Mouse (Mus musculus) liver, adult (tissue): ENCODE measurements at regions not wholly inside any gene's neighbourhood (a gene's known extent, or its start where the extent isn't known, plus 50 kb on each side); places are given as distances from the start of the nearest gene placed in this dataset.

Experiments used
- GATA4 ChIP-seq: IDR thresholded peaks from 2 replicates; pipeline ENCODE4 v1.6.1; 2014; ENCODE audit warnings: mild to moderate bottlenecking, low read length; ENCODE audit not compliant: insufficient replicate concordance

- no peak for TF ChIP-seq GATA4
Observed at GRCm38 (mm10) chr5:75248279-75248678, 96.2 kb downstream of the Pdgfra start.

GRCm38 (mm10) chr5:75249671-75250070 is 97.6 kb downstream of the Pdgfra start:
- no peak for TF ChIP-seq GATA4

GRCm38 (mm10) chr5:75253349-75253748 is 101.3 kb downstream of the Pdgfra start:
- TF ChIP-seq GATA4: no peak

- no peak for TF ChIP-seq GATA4
Observed at GRCm38 (mm10) chr5:75253830-75254229, 101.7 kb downstream of the Pdgfra start.

GRCm38 (mm10) chr5:75256186-75256585 is 104.1 kb downstream of the Pdgfra start:
- TF ChIP-seq GATA4: no peak

- no peak for TF ChIP-seq GATA4
Observed at GRCm38 (mm10) chr5:75257067-75257466, 105.0 kb downstream of the Pdgfra start.

- no peak for TF ChIP-seq GATA4
Observed at GRCm38 (mm10) chr5:75260247-75260646, 108.2 kb downstream of the Pdgfra start.

- TF ChIP-seq GATA4: no peak
Observed at GRCm38 (mm10) chr5:75266111-75266676, 114.1 kb downstream of the Pdgfra start.

- TF ChIP-seq GATA4: no peak
Observed at GRCm38 (mm10) chr5:75266871-75267270, 114.8 kb downstream of the Pdgfra start.

- TF ChIP-seq GATA4: no peak
Observed at GRCm38 (mm10) chr5:75267766-75268165, 115.7 kb downstream of the Pdgfra start.

- no peak for TF ChIP-seq GATA4
Observed at GRCm38 (mm10) chr5:75278041-75278440, 125.9 kb downstream of the Pdgfra start.

- no peak for TF ChIP-seq GATA4
Observed at GRCm38 (mm10) chr5:75279561-75280171, 127.6 kb downstream of the Pdgfra start.

- peak; percentile 38; the same call in 1 of the 2 replicates for TF ChIP-seq GATA4
Observed at GRCm38 (mm10) chr5:75280698-75281097, 128.6 kb downstream of the Pdgfra start.

- TF ChIP-seq GATA4: no peak
Observed at GRCm38 (mm10) chr5:75281510-75281909, 129.4 kb downstream of the Pdgfra start.

GRCm38 (mm10) chr5:75282617-75283016 is 130.5 kb downstream of the Pdgfra start:
- no peak for TF ChIP-seq GATA4

- no peak for TF ChIP-seq GATA4
Observed at GRCm38 (mm10) chr5:75283841-75284240, 131.7 kb downstream of the Pdgfra start.

- no peak for TF ChIP-seq GATA4
Observed at GRCm38 (mm10) chr5:75285950-75286349, 133.9 kb downstream of the Pdgfra start.

GRCm38 (mm10) chr5:75295676-75296075 is 143.6 kb downstream of the Pdgfra start:
- no peak for TF ChIP-seq GATA4

GRCm38 (mm10) chr5:75312897-75313296 is 160.8 kb downstream of the Pdgfra start:
- no peak for TF ChIP-seq GATA4
